Mouse (Mus musculus) hindbrain, embryonic 14.5 days (tissue): Measurements from ENCODE around the gene Klf4. TPM values are rescaled to one million over a fixed set of nuclear protein-coding genes. Genes with fewer than 3 reads are reported as not detected.

Source experiments
- ATAC-seq: fragments of 200-750 bp; cut with Nextera tagmentation; 2 replicates; pipeline ENCODE4 v1.8.0; 2017; ENCODE audit warnings: moderate number of reproducible peaks, mild to moderate bottlenecking, moderate TSS enrichment, moderate library complexity; ENCODE audit not compliant: low FRiP score
- DNase-seq: peaks from one replicate; pipeline ENCODE4 v3.0.0-alpha.2; 2015; ENCODE audit warnings: low spot score
- H3K27ac ChIP-seq: fragments of 300-500 bp; sonication (generic); 2 replicates; pipeline ENCODE4 v1.5.1; 2014; ENCODE audit warnings: mild to moderate bottlenecking, moderate library complexity
- H3K27me3 ChIP-seq: fragments of 300-500 bp; sonication (generic); 2 replicates; pipeline ENCODE4 v1.6.1; 2014; ENCODE audit warnings: mild to moderate bottlenecking, low read length, mixed read lengths; ENCODE audit not compliant: control insufficient read depth, insufficient read depth
- H3K36me3 ChIP-seq: fragments of 300-500 bp; sonication (generic); replicated peaks from 2 replicates; pipeline ENCODE4 v1.6.1; 2014; ENCODE audit not compliant: control insufficient read depth, insufficient read depth
- H3K4me1 ChIP-seq: fragments of 300-500 bp; sonication (generic); replicated peaks from 2 replicates; pipeline ENCODE4 v1.6.1; 2014; ENCODE audit warnings: antibody characterized with exemption, low read length, mixed read lengths; ENCODE audit not compliant: control insufficient read depth, insufficient read depth
- H3K4me2 ChIP-seq: fragments of 300-500 bp; sonication (generic); replicated peaks from 2 replicates; pipeline ENCODE4 v1.6.1; 2014; ENCODE audit warnings: mild to moderate bottlenecking, moderate library complexity
- H3K4me3 ChIP-seq: fragments of 300-500 bp; sonication (generic); replicated peaks from 2 replicates; pipeline ENCODE4 v1.5.1; 2014; ENCODE audit warnings: mild to moderate bottlenecking, low read length
- H3K9ac ChIP-seq: fragments of 300-500 bp; sonication (generic); 2 replicates; pipeline ENCODE4 v1.6.1; 2014
- H3K9me3 ChIP-seq: fragments of 300-500 bp; sonication (generic); 2 replicates; pipeline ENCODE4 v1.6.1; 2016; ENCODE audit warnings: low read length; ENCODE audit not compliant: control insufficient read depth
- WGBS: fragments of 180-500 bp; shearing (Covaris S2); extraction: QIAGEN DNeasy Blood & Tissue Kit; methylation state at CpG from one replicate; pipeline ENCODE4 v1.1.7; 2014; 5-methylcytosine and 5-hydroxymethylcytosine counted together
- polyA plus RNA-seq: library from polyadenylated mRNA; unstranded; fragments of >200 nt; fragmentation: Nextera tagmentation; extraction: Ambion mirVana; gene quantifications from 2 replicates; pipeline ENCODE4 v1.2.1, GENCODE M21; 2014

The Klf4 gene
- polyA plus RNA-seq, 1 experiment from 2014 or later = 3.7 TPM

DNA sequence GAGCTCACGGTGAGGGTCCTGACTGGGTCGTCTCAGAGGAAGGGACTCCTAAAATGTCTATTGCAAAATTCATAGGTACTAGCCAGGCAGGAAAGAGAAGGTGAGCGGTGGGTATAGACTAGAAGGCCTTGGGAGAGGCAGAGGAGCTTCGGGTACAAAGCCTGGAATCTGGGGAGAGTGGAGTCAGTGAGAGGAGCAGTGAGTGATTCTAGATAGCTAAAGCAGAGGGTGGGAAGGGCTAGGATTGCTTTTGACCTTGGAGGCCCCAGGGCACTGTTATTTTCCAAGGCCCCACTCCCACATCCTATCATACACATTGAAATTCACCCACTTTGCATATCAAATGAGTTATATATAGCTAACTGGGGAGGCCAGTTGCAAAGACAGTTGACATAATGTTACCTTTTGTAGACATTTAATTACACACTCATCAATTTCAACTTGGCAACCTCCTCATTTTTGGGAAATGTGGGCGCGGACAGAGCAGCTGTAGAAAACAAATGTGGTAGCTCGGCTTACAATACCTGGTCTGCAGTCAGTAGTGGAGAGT is 55.0 kb downstream of the Klf4 start:
- Histone ChIP-seq H3K36me3 (no peaks in the 10 kb centered on the region), H3K4me2 (no peak overlapping the region), H3K9ac (no peak overlapping the region), H3K4me1 (peaks cover 8% of the 10 kb centered on the region), H3K27ac (no peak overlapping the region), H3K27me3 (no peaks in the 10 kb centered on the region), H3K4me3 (no peak overlapping the region), H3K9me3 (no peaks in the 10 kb centered on the region)
- DNase-seq (no peak), ATAC-seq (no peak)
- WGBS = 91% methylated on average over 7 of the region's 7 CpGs

Other genes with a start within 250 kb of the Klf4 start
- 80.9 and 94.1 TPM in 2 replicates for gene Rad23b, start 182.4 kb downstream of the Klf4 start, polyA plus RNA-seq